Mouse (Mus musculus): ENCODE measurements around the gene Ccdc157. TPM values are rescaled to one million over a fixed set of nuclear protein-coding genes. Genes with fewer than 3 reads are reported as not detected.
A peak's percentile ranks its signal among the peaks of the same experiment; 100 is the strongest.
"Not testable (repeated sequence)": the region's sequence is repeated elsewhere in the genome, so short reads cannot be mapped to it uniquely, and the experiment has no call there.

Gene Ccdc157
- total and polyA plus RNA-seq, 2 experiments from 2014 or later: 2.7 to 6.5 TPM

GRCm38 (mm10) chr11:4133450-4133849 lies 26.6 kb downstream of the Ccdc157 start:
- H3K4me3 ChIP-seq (ENCODE audit: low read depth, low read length): no peak overlapping the region
- no peak overlapping the region for H3K4me2 ChIP-seq (ENCODE audit: low read depth, low read length)
- no peak for DNase-seq (ENCODE audit: low spot score)
- H3K36me3 ChIP-seq (replicated peaks; ENCODE audit: control insufficient read depth, insufficient read depth, low read length): peaks cover 9% of the 10 kb centered on the region; the same call in 1 of the 2 replicates
- H3K9ac ChIP-seq (replicated peaks; ENCODE audit: low read depth, low read length): no peak overlapping the region
- peak; percentile 49 for TF ChIP-seq CTCF (IDR thresholded peaks at IDR 0.05; ENCODE audit: low read depth)
- no peak for TF ChIP-seq EP300 (IDR thresholded peaks at IDR 0.05; ENCODE audit: low read depth)
- H3K27ac ChIP-seq (ENCODE audit: low read depth): no peak overlapping the region
- no peaks in the 10 kb centered on the region for H3K27me3 ChIP-seq (ENCODE audit: control insufficient read depth, insufficient read depth, low read length)
- WGBS: 44% methylated on average over 3 of the region's 3 CpGs
- 0 out of 2 replicates have a peak, but pooled peaks cover 6% of the 10 kb centered on the region for H3K4me1 ChIP-seq (ENCODE audit: control insufficient read depth, insufficient read depth)
- no peak for ATAC-seq (ENCODE audit: insufficient read depth, low read depth)
- H3K9me3 ChIP-seq (replicated peaks; ENCODE audit: control insufficient read depth, low read length): 0 out of 2 replicates have a peak, but pooled peaks cover 4% of the 10 kb centered on the region

GRCm38 (mm10) chr11:4128461-4128860 lies 31.6 kb downstream of the Ccdc157 start:
- H3K9me3 ChIP-seq (replicated peaks; ENCODE audit: control insufficient read depth, low read length); H3K27me3 ChIP-seq (ENCODE audit: control insufficient read depth, insufficient read depth, low read length); H3K4me3 ChIP-seq (ENCODE audit: low read depth, low read length); H3K9ac ChIP-seq (replicated peaks; ENCODE audit: low read depth, low read length); DNase-seq (ENCODE audit: low spot score); H3K36me3 ChIP-seq (replicated peaks; ENCODE audit: control insufficient read depth, insufficient read depth, low read length); ATAC-seq (ENCODE audit: insufficient read depth, low read depth); H3K4me2 ChIP-seq (ENCODE audit: low read depth, low read length); H3K27ac ChIP-seq (ENCODE audit: low read depth); H3K4me1 ChIP-seq (ENCODE audit: control insufficient read depth, insufficient read depth): not testable (repeated sequence)
- 83% methylated on average over 4 of the region's 4 CpGs for WGBS

GRCm38 (mm10) chr11:4127059-4127458 lies 33.0 kb downstream of the Ccdc157 start:
- no peak overlapping the region for H3K9ac ChIP-seq (replicated peaks; ENCODE audit: low read depth, low read length)
- H3K4me2 ChIP-seq (ENCODE audit: low read depth, low read length): no peak overlapping the region
- no peak for ATAC-seq (ENCODE audit: insufficient read depth, low read depth)
- no peaks in the 10 kb centered on the region for H3K4me1 ChIP-seq (ENCODE audit: control insufficient read depth, insufficient read depth)
- DNase-seq (ENCODE audit: low spot score): no peak
- no peaks in the 10 kb centered on the region for H3K27me3 ChIP-seq (ENCODE audit: control insufficient read depth, insufficient read depth, low read length)
- TF ChIP-seq CTCF (IDR thresholded peaks at IDR 0.05; ENCODE audit: low read depth): no peak
- no peak for TF ChIP-seq EP300 (IDR thresholded peaks at IDR 0.05; ENCODE audit: low read depth)
- no peak overlapping the region for H3K27ac ChIP-seq (ENCODE audit: low read depth)
- no peak overlapping the region for H3K4me3 ChIP-seq (ENCODE audit: low read depth, low read length)
- H3K9me3 ChIP-seq (replicated peaks; ENCODE audit: control insufficient read depth, low read length): peaks cover 9% of the 10 kb centered on the region
- WGBS: 87% methylated on average over 1 of the region's 1 CpGs
- no peaks in the 10 kb centered on the region for H3K36me3 ChIP-seq (replicated peaks; ENCODE audit: control insufficient read depth, insufficient read depth, low read length)

DNA sequence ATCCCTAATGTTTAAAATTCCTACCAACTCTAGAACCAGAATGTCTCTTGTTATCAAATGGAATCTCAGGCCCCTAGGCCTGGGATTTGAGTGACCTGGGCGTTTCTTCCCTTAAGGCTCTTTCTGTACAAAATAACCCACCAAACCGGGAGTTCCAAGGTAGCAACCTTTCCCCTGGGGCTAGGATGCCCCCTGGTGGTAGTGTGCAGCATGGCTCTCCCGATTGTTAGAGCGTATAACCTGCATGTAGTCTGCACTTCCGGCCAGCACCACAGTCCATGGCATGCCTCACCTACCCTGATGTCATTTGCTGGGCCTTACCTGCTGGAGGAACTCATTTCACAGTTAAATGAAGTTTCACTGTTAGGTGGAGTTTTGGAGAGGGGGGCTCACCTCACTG lies 36.2 kb downstream of the Ccdc157 start:
- Histone ChIP-seq H3K4me2 (ENCODE audit: low read depth, low read length) (no peak overlapping the region), H3K9ac (replicated peaks; ENCODE audit: low read depth, low read length) (no peak overlapping the region), H3K36me3 (replicated peaks; ENCODE audit: control insufficient read depth, insufficient read depth, low read length) (no peaks in the 10 kb centered on the region), H3K27me3 (ENCODE audit: control insufficient read depth, insufficient read depth, low read length) (no peaks in the 10 kb centered on the region), H3K9me3 (replicated peaks; ENCODE audit: control insufficient read depth, low read length) (peaks cover 9% of the 10 kb centered on the region), H3K4me1 (ENCODE audit: control insufficient read depth, insufficient read depth) (peaks cover 5% of the 10 kb centered on the region; the same call in 1 of the 2 replicates), H3K27ac (ENCODE audit: low read depth) (no peak overlapping the region), H3K4me3 (ENCODE audit: low read depth, low read length) (no peak overlapping the region)
- DNase-seq (ENCODE audit: low spot score) (no peak), ATAC-seq (ENCODE audit: insufficient read depth, low read depth) (no peak)
- TF ChIP-seq EP300 (IDR thresholded peaks at IDR 0.05; ENCODE audit: low read depth): no peak
- peak; percentile 60 for TF ChIP-seq CTCF (IDR thresholded peaks at IDR 0.05; ENCODE audit: low read depth)
- 57% methylated on average over 5 of the region's 5 CpGs for WGBS

GRCm38 (mm10) chr11:4122742-4123579 lies 37.1 kb downstream of the Ccdc157 start, which contains the start of gene Sec14l2:
Gene Sec14l2 (minus strand): TSS chr11:4123415.
- DNase-seq (ENCODE audit: low spot score) (no peak), ATAC-seq (ENCODE audit: insufficient read depth, low read depth) (no peak)
- H3K9ac ChIP-seq (replicated peaks; ENCODE audit: low read depth, low read length): no peak within 1 kb of the TSS
- H3K27me3 ChIP-seq (ENCODE audit: control insufficient read depth, insufficient read depth, low read length): no peaks in the 10 kb centered on the region
- H3K27ac ChIP-seq (ENCODE audit: low read depth): no peak within 1 kb of the TSS
- H3K9me3 ChIP-seq (replicated peaks; ENCODE audit: control insufficient read depth, low read length): peaks cover 9% of the 10 kb centered on the region
- H3K36me3 ChIP-seq (replicated peaks; ENCODE audit: control insufficient read depth, insufficient read depth, low read length): no peaks in the 10 kb centered on the region
- no peak within 1 kb of the TSS for H3K4me2 ChIP-seq (ENCODE audit: low read depth, low read length)
- H3K4me1 ChIP-seq (ENCODE audit: control insufficient read depth, insufficient read depth): peaks cover 9% of the 10 kb centered on the region; the same call in 1 of the 2 replicates
- WGBS: 67% methylated on average over 10 of the region's 10 CpGs
- H3K4me3 ChIP-seq (ENCODE audit: low read depth, low read length): no peak within 1 kb of the TSS
- TF ChIP-seq CTCF (IDR thresholded peaks at IDR 0.05; ENCODE audit: low read depth) (no peak), EP300 (IDR thresholded peaks at IDR 0.05; ENCODE audit: low read depth) (no peak)
